In genomic region chr12:84571466-84572340, GRCm38 (mm10) we compare ENCODE assay signal across 8 mouse cellular contexts. TPM values are rescaled to one million over a fixed set of nuclear protein-coding genes. Genes with fewer than 3 reads are reported as not detected.
DNase-seq lines count a peak whose midpoint lies in the region; ATAC-seq lines count a peak whose summit lies in the region.

No protein-coding gene starts in this region.

- WGBS in liver, embryonic 11.5 days: 3% methylated on average over 43 of the region's 43 CpGs
- 4% methylated on average over 43 of the region's 43 CpGs for WGBS in liver, embryonic 12.5 days (ENCODE audit: insufficient replicate concordance)
- WGBS in hindbrain, embryonic 11.5 days: 1% methylated on average over 43 of the region's 43 CpGs
- 2% methylated on average over 43 of the region's 43 CpGs for WGBS in neural tube, embryonic 13.5 days

- H3K27ac ChIP-seq in liver, embryonic 11.5 days (ENCODE audit: low read depth, low read length): no peak overlapping the region
- no peak overlapping the region for H3K27ac ChIP-seq in liver, embryonic 12.5 days
- no peak overlapping the region for H3K27ac ChIP-seq in hindbrain, embryonic 11.5 days (ENCODE audit: low read depth, low read length)
- H3K27ac ChIP-seq in neural tube, embryonic 13.5 days (replicated peaks): no peak overlapping the region

- H3K9me3 ChIP-seq in liver, embryonic 11.5 days (ENCODE audit: control insufficient read depth, low read length): no peaks in the 10 kb centered on the region
- no peaks in the 10 kb centered on the region for H3K9me3 ChIP-seq in liver, embryonic 12.5 days (replicated peaks)
- no peaks in the 10 kb centered on the region for H3K9me3 ChIP-seq in hindbrain, embryonic 11.5 days (ENCODE audit: control insufficient read depth, low read length)
- no peaks in the 10 kb centered on the region for H3K9me3 ChIP-seq in neural tube, embryonic 13.5 days

- H3K36me3 ChIP-seq in liver, embryonic 11.5 days (ENCODE audit: control insufficient read depth, insufficient read depth, low read length): no peaks in the 10 kb centered on the region
- no peaks in the 10 kb centered on the region for H3K36me3 ChIP-seq in liver, embryonic 12.5 days
- H3K36me3 ChIP-seq in hindbrain, embryonic 11.5 days (ENCODE audit: control insufficient read depth, insufficient read depth, low read length): no peaks in the 10 kb centered on the region
- H3K36me3 ChIP-seq in neural tube, embryonic 13.5 days: no peaks in the 10 kb centered on the region

- peak overlapping the region; percentile 12 for H3K4me2 ChIP-seq in liver, embryonic 11.5 days
- H3K4me2 ChIP-seq in liver, embryonic 12.5 days: no peak overlapping the region
- H3K4me2 ChIP-seq in hindbrain, embryonic 11.5 days (replicated peaks; ENCODE audit: low read depth, low read length): no peak overlapping the region
- peak overlapping the region; percentile 9; the same call in 1 of the 2 replicates for H3K4me2 ChIP-seq in neural tube, embryonic 13.5 days

- DNase-seq in liver, embryonic 11.5 days (ENCODE audit: low spot score): peak; percentile 61
- peak; percentile 57 for DNase-seq in embryo, embryonic 11 days
- peak; percentile 63 for DNase-seq in hindbrain, embryonic 11.5 days (ENCODE audit: low spot score)
- no peak for DNase-seq in layer of hippocampus, adult 11-12 months (ENCODE audit: low spot score)
- DNase-seq in frontal cortex, postnatal 25 days (ENCODE audit: low spot score in 2 of 2): no peak

- H3K27me3 ChIP-seq in liver, embryonic 11.5 days (replicated peaks; ENCODE audit: control insufficient read depth, insufficient read depth, low read length): peaks cover 80% of the 10 kb centered on the region
- peaks cover 100% of the 10 kb centered on the region for H3K27me3 ChIP-seq in liver, embryonic 12.5 days (replicated peaks)
- H3K27me3 ChIP-seq in hindbrain, embryonic 11.5 days (ENCODE audit: control insufficient read depth, insufficient read depth, low read length): peaks cover 79% of the 10 kb centered on the region
- peaks cover 99% of the 10 kb centered on the region for H3K27me3 ChIP-seq in neural tube, embryonic 13.5 days

- H3K4me3 ChIP-seq in liver, embryonic 11.5 days (ENCODE audit: low read depth, low read length): no peak overlapping the region
- H3K4me3 ChIP-seq in liver, embryonic 12.5 days: no peak overlapping the region
- H3K4me3 ChIP-seq in hindbrain, embryonic 11.5 days (ENCODE audit: low read depth, low read length): 0 out of 2 replicates have a peak overlapping the region, but pooled peaks have one; percentile 9
- H3K4me3 ChIP-seq in neural tube, embryonic 13.5 days: peak overlapping the region; percentile 18

- H3K9ac ChIP-seq in liver, embryonic 11.5 days (ENCODE audit: low read depth, low read length): no peak overlapping the region
- no peak overlapping the region for H3K9ac ChIP-seq in liver, embryonic 12.5 days
- H3K9ac ChIP-seq in hindbrain, embryonic 11.5 days (ENCODE audit: low read depth, low read length): 0 out of 2 replicates have a peak overlapping the region, but pooled peaks have one; percentile 5
- no peak overlapping the region for H3K9ac ChIP-seq in neural tube, embryonic 13.5 days

- 0 out of 2 replicates have a peak, but pooled peaks cover 3% of the 10 kb centered on the region for H3K4me1 ChIP-seq in liver, embryonic 11.5 days (replicated peaks; ENCODE audit: control insufficient read depth, insufficient read depth, low read length)
- H3K4me1 ChIP-seq in liver, embryonic 12.5 days: no peaks in the 10 kb centered on the region
- peaks cover 6% of the 10 kb centered on the region; the same call in 1 of the 2 replicates for H3K4me1 ChIP-seq in hindbrain, embryonic 11.5 days (replicated peaks; ENCODE audit: control insufficient read depth, insufficient read depth, low read length)
- H3K4me1 ChIP-seq in neural tube, embryonic 13.5 days (replicated peaks): peaks cover 21% of the 10 kb centered on the region

- no peak for ATAC-seq in liver, embryonic 11.5 days (replicated peaks; ENCODE audit: low FRiP score)
- ATAC-seq in liver, embryonic 12.5 days: no peak
- ATAC-seq in hindbrain, embryonic 11.5 days (ENCODE audit: low FRiP score): no peak
- ATAC-seq in neural tube, embryonic 13.5 days (ENCODE audit: low read depth): no peak
- no peak for ATAC-seq in megakaryocyte, adult 5-6 weeks (ENCODE audit: poor library complexity, severe bottlenecking)

RNA-seq across cellular contexts. Expression of gene Vsx2, which starts 2.1 kb away (rescaled TPM):
- polyA plus RNA-seq in liver, embryonic 11.5 days (2014; fragmentation: Nextera tagmentation; extraction: Ambion mirVana): not detected in 2 replicates
- polyA plus RNA-seq in liver, embryonic 12.5 days (2016; fragmentation: Nextera tagmentation; extraction: Ambion mirVana): not detected in 2 replicates
- polyA plus RNA-seq in hindbrain, embryonic 11.5 days (2014; fragmentation: Nextera tagmentation; extraction: Ambion mirVana): 5.6 and 10.1 TPM in 2 replicates
- polyA plus RNA-seq in neural tube, embryonic 13.5 days (2015; fragmentation: Nextera tagmentation; extraction: Ambion mirVana): 7.5 and 7.7 TPM in 2 replicates
- total RNA-seq in megakaryocyte, adult 5-6 weeks (2015): not detected in 2 replicates
- not detected in 2 replicates for total RNA-seq in megakaryocyte, adult 5-6 weeks (2017)

RNA-seq across cellular contexts. Expression of gene Abcd4, which starts 45.5 kb away (rescaled TPM):
- polyA plus RNA-seq in liver, embryonic 11.5 days (2014; fragmentation: Nextera tagmentation; extraction: Ambion mirVana): 8.2 and 9.5 TPM in 2 replicates
- polyA plus RNA-seq in liver, embryonic 12.5 days (2016; fragmentation: Nextera tagmentation; extraction: Ambion mirVana): 5.6 and 5.9 TPM in 2 replicates
- polyA plus RNA-seq in hindbrain, embryonic 11.5 days (2014; fragmentation: Nextera tagmentation; extraction: Ambion mirVana): 6.4 and 7.9 TPM in 2 replicates
- polyA plus RNA-seq in neural tube, embryonic 13.5 days (2015; fragmentation: Nextera tagmentation; extraction: Ambion mirVana): 12.8 TPM in 2 replicates
- total RNA-seq in megakaryocyte, adult 5-6 weeks (2015): 3.1 and 4.7 TPM in 2 replicates
- 4.5 TPM in 2 replicates for total RNA-seq in megakaryocyte, adult 5-6 weeks (2017)

Comparison
In these comparisons a context has a peak if more than half of its experiments do, and no peak if none do; other contexts are left out.
1. H3K4me2 ChIP-seq: peak in liver, embryonic 11.5 days (single experiment) and neural tube, embryonic 13.5 days (single experiment); none in liver, embryonic 12.5 days (single experiment) and hindbrain, embryonic 11.5 days (single experiment).
2. DNase-seq: peak in liver, embryonic 11.5 days (single experiment), embryo, embryonic 11 days (single experiment) and hindbrain, embryonic 11.5 days (single experiment); none in layer of hippocampus, adult 11-12 months (single experiment) and frontal cortex, postnatal 25 days (0 of 2).
3. H3K4me3 ChIP-seq: peak in hindbrain, embryonic 11.5 days (single experiment) and neural tube, embryonic 13.5 days (single experiment); none in liver, embryonic 11.5 days (single experiment) and liver, embryonic 12.5 days (single experiment).